Mouse (Mus musculus) olfactory bulb, adult 2 months (tissue): ENCODE measurements around the gene Gstp1.

ENCODE experiments used
- CTCF ChIP-seq: fragments of 200-500 bp; IDR thresholded peaks from 2 replicates; pipeline ENCODE4 v1.5.1; 2012; ENCODE audit warnings: low read depth, mild to moderate bottlenecking, low read length, moderate library complexity; ENCODE audit not compliant: insufficient read depth
- POLR2A ChIP-seq: fragments of 200-500 bp; IDR thresholded peaks from 2 replicates; pipeline ENCODE4 v1.6.1; 2012; ENCODE audit warnings: mild to moderate bottlenecking, low read depth, low read length, moderate library complexity; ENCODE audit not compliant: insufficient read depth

DNA sequence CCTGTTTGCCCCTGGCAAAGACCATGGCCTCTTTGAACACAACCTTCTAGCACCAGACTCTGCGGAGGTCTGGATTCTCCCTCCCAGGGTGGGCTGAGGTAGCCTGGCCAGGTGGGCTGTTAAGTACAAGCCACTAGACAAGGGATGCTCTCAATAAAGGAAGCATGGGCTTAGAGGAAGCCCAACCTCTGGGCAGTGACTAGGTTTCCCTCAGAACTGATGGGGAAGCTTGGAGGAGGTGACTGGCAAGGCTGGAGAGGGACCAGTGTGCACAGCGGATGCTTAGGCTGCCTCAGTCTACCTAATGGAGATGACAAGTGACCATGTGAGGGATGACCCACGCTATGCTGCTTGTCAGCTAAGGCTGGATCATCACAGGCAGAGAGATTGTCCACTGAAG lies 45.8 kb downstream of the Gstp1 start:
- TF ChIP-seq POLR2A: no peak
- TF ChIP-seq CTCF: no peak
